Mouse (Mus musculus) gastrocnemius, postnatal 36 days (tissue): Measurements from ENCODE around the gene Top1. TPM values are rescaled to one million over a fixed set of nuclear protein-coding genes. Genes with fewer than 3 reads are reported as not detected.

Experiments
- DNase-seq, 2 experiments: peaks; one replicate each; pipeline ENCODE4 v3.0.0; 2022
- intact Hi-C: fragments of 180-260 bp; cut with DNase I; formaldehyde crosslinking; loops from one replicate; pipeline ENCODE4 v1.15.1; 2025
- total RNA-seq, 2 experiments: library from RNA; stranded (reverse); gene quantifications; 2 replicates each; pipeline ENCODE4 v1.2.3; 2021

Top1 gene
- total RNA-seq, 2 experiments from 2014 or later = 30.3 to 34.2 TPM

DNA sequence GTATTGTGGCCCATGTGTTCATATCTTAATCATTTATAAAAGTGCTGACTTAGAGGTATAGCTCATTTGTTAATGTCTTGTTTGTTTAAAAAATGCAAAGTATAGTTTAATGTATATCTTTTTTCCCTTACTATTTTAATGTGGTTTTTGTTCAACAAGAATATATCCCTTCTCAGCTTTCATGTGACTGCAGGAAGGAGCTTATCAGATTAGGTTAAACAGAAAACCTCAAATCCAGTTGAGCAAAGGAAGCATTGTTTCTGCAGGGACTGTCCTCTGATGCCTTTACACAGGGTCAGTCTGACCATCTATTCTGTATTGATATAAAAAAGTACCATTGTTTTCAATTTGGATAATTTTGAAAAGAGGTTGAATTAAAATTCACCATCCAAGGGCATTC lies 57.1 kb downstream of the Top1 start:
- no peak for DNase-seq
- intact Hi-C loops = no loop called here

DNA sequence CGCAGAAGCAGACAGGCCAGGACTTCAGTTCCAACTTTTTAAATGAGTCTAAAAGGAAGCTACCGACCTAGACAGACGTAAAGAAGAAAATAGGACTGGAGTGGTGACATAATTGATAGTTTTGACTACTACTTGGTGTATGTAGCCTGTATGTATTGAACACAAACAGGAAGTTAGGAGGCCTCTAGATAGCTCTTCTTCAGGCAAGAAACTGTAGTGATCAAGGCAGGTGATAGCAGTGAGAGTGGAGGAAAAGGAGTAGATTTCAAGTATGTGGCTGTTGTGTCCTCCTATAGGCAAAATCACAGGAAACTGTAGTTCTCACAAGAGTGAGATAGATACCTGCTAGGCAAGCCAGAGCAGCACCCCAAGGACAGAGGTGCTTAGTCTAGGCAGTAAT lies 62.0 kb downstream of the Top1 start:
- no peak for DNase-seq
- intact Hi-C loops = no loop called here

DNA sequence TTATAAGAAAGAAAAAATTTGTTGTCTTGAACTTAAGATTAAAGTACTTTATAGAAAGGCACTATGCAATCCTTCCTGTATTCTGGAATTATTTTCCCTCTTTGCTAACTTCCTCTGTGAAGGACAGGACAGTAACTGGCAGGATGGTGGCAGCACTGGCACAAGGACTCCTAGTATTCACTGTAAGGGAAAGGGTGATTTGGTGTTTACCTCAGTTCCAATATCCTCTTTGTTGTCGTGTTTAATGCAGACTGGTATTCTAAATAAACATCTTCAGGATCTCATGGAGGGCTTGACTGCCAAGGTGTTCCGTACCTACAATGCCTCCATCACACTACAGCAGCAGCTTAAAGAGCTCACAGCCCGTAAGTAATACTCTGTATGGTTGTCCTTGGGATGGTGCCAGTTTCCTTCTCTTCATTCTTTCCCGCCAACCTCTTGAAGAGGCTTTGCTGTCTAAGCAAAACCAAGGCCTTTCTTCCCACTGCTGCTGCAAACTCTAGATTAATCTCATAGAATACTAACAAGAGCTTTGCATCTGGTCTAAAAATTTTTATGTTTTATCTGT lies 69.9 kb downstream of the Top1 start:
- DNase-seq = no peak
- intact Hi-C loops = loop anchor here (5.0 kb wide), 1 partner anchor 172 kb away; no protein-coding TSS in a partner anchor

DNA sequence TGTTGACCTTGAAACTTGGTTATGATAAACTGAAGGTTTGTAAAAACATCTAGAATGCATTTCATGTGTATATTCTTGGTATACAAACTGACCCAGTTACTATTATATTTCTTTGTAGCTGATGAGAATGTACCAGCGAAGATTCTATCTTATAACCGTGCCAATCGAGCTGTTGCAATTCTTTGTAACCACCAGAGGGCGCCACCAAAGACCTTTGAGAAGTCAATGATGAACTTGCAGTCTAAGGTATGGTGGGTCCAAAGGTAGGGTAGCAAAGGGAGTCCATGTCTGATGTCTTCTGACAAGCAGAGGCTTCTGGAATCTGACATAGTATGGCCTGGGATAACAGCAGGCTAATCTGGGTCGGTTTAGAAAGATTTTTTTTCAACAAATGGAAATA lies 71.6 kb downstream of the Top1 start:
- intact Hi-C loops = loop anchor here (5.0 kb wide), 1 partner anchor 170 kb away; no protein-coding TSS in a partner anchor
- DNase-seq = no peak

DNA sequence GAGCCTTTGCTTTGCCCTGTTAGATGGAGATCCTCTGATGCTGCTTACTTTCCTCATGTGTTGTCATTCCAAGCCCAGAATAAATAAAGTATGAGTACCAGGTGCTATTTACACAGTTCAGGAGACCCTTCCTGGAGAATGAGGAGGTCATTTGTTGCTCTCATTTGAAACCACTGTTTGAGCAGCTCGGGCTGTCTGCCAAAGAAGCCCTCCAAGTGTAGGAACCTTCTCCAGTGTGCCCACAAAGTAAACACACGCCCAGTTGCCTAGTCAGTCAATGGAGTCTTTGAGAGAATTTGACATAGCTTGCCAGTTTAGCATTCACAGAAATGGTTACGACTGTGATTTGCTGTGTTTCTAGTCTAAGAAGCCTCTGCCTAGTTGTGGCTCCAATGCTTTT lies 73.1 kb downstream of the Top1 start:
- intact Hi-C loops = loop anchor here (5.0 kb wide), 1 partner anchor 168 kb away; no protein-coding TSS in a partner anchor
- DNase-seq = no peak

DNA sequence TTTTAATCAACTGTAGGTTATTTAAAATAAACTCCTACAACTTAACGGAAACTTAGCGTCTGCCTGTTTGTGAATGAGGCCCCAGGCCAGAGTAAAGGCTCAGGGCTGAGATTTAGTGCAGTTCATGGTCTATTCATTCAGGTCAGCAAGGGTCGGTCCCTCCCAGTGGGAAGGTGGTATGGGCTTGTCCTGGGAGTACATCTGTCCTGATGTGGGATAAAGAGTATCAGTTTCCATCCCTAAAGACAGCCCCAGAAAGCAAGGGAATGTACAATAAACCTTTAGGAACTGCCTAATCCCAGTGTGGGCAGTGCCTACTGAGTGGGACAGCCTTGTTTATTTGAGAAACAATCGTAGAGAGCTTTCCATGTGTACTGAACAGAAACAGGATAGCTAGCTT lies 77.0 kb downstream of the Top1 start:
- intact Hi-C loops = no loop called here
- DNase-seq = no peak

DNA sequence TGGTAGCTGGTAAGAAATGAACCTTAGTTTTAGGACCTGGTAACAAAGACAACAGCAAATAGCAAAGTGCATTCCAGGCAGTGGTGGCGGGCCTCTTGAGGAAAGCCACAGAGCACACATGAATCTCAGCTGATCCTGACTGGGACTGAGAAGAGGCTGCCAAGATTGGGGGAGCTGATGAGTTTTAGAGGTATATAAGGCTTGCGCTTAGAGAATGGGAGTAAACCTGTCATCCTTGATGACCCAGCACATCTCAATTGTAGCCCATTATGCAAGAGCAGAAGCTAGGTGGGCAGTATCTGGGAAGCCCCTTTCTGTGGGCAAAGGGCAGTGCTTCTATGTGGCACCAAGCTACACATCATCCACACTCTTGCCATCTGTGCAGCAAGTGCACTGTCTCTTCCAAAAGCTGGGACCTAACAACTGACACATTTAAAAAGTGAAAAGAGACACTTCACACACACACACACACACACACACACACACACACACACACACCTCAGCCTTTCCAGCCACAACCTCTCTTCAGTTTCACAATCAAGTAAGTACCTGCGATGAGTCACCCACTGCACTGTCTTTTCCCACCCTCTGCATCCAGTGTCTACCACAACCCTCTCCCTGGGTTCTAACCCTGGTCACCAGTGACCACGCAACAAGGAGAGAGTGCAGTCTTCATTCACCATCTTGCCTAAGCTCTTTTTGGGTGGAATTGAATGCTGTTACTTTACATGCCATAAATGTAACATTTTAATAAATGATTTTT lies 78.1 kb downstream of the Top1 start:
- DNase-seq = no peak
- intact Hi-C loops = no loop called here

DNA sequence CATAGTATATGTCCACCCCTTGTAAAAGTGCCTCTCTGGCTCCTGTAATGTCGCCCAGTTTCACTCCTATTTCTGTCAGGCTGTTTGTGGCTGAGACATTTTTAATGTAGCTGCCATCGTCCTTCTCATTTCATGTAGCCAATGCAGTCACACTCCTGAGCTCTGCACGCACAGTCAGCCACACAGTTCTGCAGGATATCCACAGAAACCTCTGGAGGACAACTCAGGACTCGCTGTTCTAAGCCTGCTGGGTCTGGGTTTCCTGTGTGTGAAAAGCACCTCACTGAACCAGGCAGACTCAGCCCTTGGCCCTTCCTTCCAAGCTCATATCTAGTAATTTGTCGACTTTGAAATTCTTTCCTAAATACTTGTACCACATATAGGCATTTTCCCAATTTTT lies 78.8 kb downstream of the Top1 start:
- DNase-seq = no peak
- intact Hi-C loops = no loop called here

DNA sequence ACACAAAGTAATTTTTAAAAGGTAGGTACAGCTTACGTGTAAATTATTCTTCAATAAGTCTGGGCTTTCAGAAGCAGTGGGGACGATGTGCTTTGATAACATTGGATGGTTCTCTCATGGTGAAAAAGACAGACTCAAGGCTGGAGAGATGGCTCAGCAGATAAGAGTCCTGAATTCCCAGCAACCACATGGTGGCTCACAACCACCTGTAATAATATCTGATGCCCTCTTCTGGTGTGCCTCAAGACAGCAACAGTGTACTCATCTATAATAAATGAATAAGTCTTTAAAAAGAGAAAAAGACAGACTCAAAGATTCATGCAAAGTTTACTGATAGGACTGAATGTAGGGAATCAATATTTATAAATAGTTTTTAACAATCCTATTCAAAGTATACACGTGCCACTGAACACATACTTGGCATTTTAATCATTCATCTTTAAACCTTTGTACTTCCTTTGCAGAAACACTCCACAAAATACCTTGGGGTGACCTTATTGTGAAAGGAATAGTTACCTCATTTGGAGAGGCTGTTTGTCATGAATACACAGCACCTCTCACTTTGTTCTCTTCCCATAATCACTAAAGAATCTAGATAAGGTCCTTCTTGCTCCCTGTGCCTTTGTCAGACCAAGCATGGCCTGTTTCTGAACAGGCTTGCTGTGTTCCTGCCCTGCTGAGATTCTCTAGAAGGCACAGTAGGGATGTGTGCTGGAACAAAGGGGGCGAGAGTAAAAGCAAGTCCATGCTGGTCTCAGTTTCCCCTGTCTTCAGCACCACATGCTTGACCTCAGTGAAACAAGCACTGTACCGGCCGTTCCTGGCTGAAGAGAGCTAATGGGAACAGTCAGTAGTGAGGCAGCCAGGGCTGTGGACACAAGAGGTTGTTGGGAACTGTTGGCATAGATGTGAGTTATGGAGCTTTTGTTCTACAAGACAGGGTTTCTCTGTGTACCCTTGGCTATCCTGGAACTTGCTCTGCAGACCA lies 80.5 kb downstream of the Top1 start:
- DNase-seq = no peak
- intact Hi-C loops = no loop called here

DNA sequence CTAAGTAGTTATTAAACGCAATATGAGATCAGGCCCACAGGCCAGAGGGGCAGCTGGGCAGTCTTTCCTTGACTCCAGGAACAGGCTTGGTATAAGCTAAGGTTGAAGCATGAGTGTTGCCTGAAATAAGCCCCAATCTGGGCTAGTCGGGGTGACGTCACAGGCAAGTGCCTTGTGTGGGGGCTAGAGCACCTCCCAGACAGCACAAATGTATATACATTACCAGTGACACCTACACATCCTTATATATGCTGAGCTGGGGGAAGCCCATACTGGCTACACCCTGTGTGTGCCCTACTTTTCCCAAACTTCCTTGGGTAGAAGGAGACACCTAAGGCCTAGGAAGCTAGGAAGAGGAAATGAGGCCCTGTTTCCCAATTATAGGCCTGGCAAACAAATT lies 83.3 kb downstream of the Top1 start:
- intact Hi-C loops = no loop called here
- no peak for DNase-seq

DNA sequence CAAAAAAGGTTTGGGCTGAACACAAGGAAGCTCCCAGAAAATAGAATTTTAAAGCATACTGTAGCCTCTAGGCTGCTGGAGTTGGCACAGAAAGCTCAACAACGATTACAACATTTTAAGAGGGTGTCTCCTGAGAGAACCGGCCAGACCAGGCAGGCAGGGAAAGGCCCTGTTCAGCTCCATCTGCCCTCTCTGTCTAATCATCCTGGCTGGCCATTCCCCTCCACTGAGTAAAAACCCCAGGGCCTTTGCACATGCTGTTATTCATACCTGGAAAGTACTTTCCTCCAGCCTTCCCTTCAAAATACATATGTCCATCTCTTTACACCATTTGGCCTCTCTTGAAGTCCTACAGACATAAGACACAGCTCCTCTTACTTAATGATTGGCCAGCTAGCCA lies 83.7 kb downstream of the Top1 start:
- DNase-seq = no peak
- intact Hi-C loops = no loop called here

DNA sequence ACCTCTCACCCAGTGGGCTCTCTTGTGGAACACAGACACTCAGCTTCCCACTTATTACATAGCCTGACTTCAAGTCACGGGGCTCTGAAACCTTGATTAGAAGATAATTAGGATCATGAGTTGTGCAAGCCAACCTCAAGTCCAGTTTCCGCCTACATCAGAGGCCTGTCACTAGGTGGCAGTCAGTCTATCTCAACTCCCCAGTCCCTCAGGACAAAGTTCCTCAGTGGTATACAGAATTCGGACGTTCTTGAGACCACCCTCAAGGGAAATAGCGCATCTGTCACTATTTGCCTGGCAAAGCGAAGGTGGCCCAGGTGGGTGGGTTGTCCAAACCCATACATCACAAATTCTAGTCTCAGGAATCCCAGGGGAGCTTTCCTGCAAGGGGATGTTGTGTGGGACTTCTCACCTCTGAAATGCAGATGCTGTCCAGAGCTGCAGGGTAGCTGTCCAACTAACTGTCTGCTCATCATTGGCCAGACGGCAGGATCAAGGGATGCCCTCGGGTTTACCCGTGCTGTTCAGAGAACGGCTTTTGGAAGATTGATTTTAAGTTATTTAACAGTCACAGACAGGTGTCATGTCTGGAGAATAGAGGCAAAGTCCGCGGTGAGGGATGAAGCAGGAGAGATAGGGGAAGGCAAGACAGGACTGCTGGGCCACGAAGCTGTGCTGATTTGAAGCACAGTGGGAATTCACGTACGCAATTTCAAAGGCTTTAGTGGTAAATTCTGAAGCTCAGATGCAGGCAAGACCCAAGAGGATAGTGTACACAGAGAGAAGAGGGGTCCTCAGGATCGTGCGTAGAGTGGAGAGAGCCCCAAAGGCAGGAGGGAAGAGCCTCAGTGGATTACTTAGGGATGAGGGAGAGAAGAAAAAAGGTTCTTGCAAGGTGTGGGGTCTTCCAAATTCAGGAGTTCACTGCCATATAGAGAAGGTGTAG lies 84.4 kb downstream of the Top1 start:
- no peak for DNase-seq

DNA sequence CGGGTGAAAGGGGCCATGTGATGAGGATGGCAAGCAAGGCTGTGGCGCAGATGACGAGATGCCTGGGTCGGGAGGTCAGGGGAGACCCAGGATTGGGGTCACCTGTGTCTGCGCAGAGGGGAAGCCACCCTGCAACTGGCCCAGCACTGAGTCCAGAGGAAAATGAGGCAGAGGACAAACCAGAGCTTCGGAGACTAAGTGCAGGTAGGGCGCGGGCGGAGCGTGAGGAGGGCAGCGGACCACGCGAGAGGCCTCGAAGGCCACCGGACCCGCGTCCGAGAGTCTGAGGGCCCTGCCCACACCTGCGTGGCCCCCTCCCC lies 85.1 kb downstream of the Top1 start:
- DNase-seq = no peak
- intact Hi-C loops = no loop called here

More for the DNA sequence above, 84.4 kb downstream of the Top1 start:
- intact Hi-C loops = no loop called here

DNA sequence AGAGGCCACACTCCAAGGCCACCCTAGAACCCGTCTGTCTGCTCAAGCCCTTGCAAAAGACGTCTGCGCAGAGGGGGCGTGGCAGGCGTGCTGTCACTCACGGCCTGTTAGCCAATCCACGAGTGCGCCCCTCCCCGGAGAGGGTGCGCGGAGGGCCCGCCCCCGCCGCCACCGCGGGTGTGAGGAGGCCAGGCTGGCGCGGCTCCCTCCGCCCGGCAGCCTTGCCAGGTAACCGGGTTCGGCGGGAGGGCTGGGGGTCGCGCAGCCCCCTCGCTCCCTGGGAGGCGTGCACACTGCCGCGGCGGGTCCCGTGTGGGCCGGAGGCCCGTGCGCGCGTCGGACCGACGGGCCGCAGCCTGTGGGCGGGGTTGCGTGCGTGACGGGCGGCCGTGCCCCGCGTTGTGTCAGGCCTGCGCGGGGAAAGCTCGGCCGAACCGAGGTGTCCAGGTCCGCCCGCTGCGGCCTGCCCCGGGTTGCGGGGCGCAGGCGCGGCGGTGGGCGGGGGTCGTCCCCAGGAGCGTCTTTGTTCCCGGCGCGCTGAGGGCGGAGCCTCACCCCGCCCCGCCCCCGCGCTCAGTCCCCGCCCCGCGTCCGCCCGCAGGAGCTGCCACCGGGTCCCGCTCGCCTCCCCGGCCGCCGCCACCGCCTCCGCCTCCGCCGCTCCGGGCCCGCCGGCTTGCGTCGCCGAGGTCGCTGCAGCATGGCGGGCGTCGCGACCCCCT lies 85.6 kb downstream of the Top1 start, which contains the start of gene Plcg1:
Gene Plcg1 (plus strand): TSS at position 184 of the 722 bp plus-strand sequence.
- intact Hi-C loops = no loop called here
- peak; percentile 91 to 93 for DNase-seq

DNA sequence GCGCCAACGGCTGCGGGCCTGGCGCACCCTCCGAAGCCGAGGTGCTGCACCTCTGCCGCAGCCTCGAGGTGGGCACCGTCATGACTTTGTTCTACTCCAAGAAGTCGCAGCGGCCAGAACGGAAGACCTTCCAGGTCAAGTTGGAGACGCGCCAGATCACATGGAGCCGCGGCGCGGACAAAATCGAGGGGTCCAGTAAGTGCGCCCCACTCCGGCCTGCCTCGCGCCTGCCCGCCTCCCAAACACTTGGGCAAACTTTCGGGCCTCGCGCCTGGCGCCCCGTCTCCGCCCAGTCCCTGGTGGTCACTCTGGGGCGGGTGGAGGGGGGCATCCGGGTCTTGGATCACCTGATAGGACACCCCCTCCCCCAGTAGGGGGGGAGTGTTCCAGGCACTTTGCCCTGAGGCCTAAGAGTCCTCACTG lies 86.2 kb downstream of the Top1 start:
- DNase-seq = peak; percentile 63 to 73
- intact Hi-C loops = no loop called here

DNA sequence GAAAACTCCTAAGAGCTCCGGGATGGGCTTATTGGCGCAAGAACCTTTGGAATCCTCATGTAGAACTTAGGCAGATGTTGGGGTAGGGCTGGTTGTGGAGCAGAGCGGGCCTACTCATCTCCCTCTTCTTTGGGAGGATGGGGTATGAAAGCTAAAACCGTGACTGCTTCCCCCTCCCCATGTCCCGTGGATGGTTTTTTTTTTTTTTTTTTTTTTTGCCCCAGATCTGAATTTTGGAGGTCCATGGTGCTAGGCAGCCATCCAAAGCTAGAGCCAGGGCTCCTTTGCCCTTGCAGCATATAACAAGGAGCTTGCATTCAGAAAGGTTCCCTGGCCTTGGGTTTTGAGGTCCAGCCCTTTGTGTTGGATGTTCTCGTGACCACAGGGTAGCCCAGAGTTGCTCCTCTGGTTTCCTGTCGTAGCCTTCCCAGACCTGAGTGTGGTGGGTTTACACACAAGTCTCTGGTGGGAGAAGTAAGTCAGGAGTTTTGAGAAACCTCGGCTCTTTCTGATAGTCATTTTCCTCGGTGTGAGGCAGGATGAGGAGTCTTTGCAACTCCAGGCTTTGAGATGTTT lies 86.8 kb downstream of the Top1 start:
- DNase-seq = no peak
- intact Hi-C loops = no loop called here

DNA sequence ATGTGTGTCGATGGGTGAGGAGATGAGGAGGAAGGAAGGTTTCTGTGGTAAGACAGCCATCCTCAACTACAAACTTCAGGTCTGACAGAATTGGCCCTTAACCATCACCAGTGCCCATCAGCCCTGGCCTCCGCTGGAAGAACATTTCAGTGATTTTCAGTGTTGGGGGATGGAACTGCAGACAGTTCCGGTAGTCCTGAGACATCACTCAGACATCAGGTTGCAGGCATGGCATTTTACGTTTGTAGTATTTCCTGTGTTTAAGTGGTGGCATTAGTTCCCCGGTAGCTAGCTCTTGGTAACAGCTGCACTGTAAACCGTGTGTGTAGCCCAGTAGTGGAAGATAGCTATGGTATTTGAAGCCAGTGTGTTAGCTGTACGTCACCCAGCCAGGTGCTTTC lies 87.4 kb downstream of the Top1 start:
- intact Hi-C loops = no loop called here
- no peak for DNase-seq

DNA sequence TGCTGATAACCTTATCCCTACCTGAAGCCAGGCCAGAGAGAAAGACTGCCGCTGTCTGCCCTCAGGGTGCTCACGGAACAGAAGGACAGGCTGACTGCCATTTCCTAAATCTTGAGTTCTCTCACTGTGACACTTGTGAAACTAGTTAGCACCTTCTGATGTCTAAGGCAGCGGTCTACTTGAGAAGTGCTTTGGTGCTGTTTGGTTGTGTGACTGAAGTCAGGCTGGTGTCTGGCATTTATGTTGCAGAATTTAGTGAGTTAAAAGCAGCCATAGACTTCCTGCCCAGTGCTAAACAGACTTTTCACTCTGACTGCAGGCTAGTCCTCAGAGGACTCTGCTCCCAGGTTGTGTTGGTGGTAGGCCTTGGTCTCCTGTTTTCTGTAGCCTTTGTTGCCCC lies 88.6 kb downstream of the Top1 start:
- no peak for DNase-seq
- intact Hi-C loops = no loop called here

DNA sequence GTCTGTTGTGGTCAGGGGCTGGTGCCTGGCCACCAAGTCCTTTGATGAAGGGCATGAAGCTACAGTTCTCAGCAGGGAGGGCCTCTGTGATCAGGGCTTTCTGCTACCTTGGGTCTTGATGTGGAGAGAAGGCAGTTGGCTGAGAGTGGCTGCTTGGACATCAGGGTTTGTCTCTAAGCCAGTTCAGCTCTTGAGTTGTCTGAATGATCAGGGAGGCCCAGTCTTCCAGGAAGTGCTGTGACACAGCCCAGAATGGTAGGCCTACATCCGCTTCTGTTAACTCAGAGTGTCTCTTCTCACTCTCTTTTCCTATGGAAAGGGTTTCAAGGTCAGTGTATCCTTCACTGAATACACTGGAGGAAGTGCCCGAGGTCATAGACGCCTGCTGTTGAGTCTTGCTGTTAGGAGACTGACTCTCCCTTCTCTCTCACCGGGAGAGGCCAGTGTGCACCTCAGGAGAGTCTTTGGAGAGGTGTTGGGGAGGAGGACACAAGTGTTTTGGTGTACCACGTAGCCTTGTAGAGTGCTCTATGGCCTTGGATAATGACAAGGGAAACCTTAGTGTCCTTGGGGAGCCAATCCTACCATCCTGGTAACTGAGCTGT lies 90.1 kb downstream of the Top1 start:
- no peak for DNase-seq
- intact Hi-C loops = no loop called here
